Mouse (Mus musculus): ENCODE measurements around the gene Kcng4. TPM values are rescaled to one million over a fixed set of nuclear protein-coding genes. Genes with fewer than 3 reads are reported as not detected.

The Kcng4 gene
- polyA plus RNA-seq, 1 experiment: not detected

- peaks cover 5% of the 10 kb centered on the region for H3K4me1 ChIP-seq (ENCODE audit: control insufficient read depth, insufficient read depth, low read length)
- no peak overlapping the region for H3K4me3 ChIP-seq (ENCODE audit: insufficient read depth, low read depth, low read length)
- TF ChIP-seq CTCF (IDR thresholded peaks at IDR 0.05; ENCODE audit: insufficient read depth, low read depth, low read length): no peak
- H3K27ac ChIP-seq (ENCODE audit: insufficient read depth, low read depth, low read length): peak overlapping the region; percentile 61
- 31% methylated on average over 18 of the region's 18 CpGs for WGBS
These were observed 9.6 kb upstream of the Kcng4 start for GRCm38 (mm10) chr8:119644981-119645597.

- Histone ChIP-seq H3K27ac (ENCODE audit: insufficient read depth, low read depth, low read length) (0 out of 2 replicates have a peak overlapping the region, but pooled peaks have one; percentile 61), H3K4me1 (ENCODE audit: control insufficient read depth, insufficient read depth, low read length) (peaks cover 5% of the 10 kb centered on the region), H3K4me3 (ENCODE audit: insufficient read depth, low read depth, low read length) (no peak overlapping the region)
- no peak for TF ChIP-seq CTCF (IDR thresholded peaks at IDR 0.05; ENCODE audit: insufficient read depth, low read depth, low read length)
- TF ChIP-seq POLR2A (IDR thresholded peaks at IDR 0.05; ENCODE audit: insufficient read depth, low read depth, low read length): no peak
- 85% methylated on average over 17 of the region's 17 CpGs for whole genome bisulfite sequencing
These were observed 9.0 kb upstream of the Kcng4 start for GRCm38 (mm10) chr8:119644429-119644960.

GRCm38 (mm10) chr8:119642960-119643359 lies 7.5 kb upstream of the Kcng4 start:
- no peak overlapping the region for H3K4me3 ChIP-seq (ENCODE audit: insufficient read depth, low read depth, low read length)
- 88% methylated on average over 1 of the region's 1 CpGs for WGBS
- TF ChIP-seq POLR2A (IDR thresholded peaks at IDR 0.05; ENCODE audit: insufficient read depth, low read depth, low read length): no peak
- no peak for TF ChIP-seq CTCF (IDR thresholded peaks at IDR 0.05; ENCODE audit: insufficient read depth, low read depth, low read length)
- no peak overlapping the region for H3K27ac ChIP-seq (ENCODE audit: insufficient read depth, low read depth, low read length)
- H3K4me1 ChIP-seq (ENCODE audit: control insufficient read depth, insufficient read depth, low read length): peaks cover 5% of the 10 kb centered on the region

GRCm38 (mm10) chr8:119641058-119641457 lies 5.6 kb upstream of the Kcng4 start:
- TF ChIP-seq CTCF (IDR thresholded peaks at IDR 0.05; ENCODE audit: insufficient read depth, low read depth, low read length) (no peak), POLR2A (IDR thresholded peaks at IDR 0.05; ENCODE audit: insufficient read depth, low read depth, low read length) (no peak)
- Histone ChIP-seq H3K4me3 (ENCODE audit: insufficient read depth, low read depth, low read length) (no peak overlapping the region), H3K27ac (ENCODE audit: insufficient read depth, low read depth, low read length) (no peak overlapping the region), H3K4me1 (ENCODE audit: control insufficient read depth, insufficient read depth, low read length) (peaks cover 7% of the 10 kb centered on the region)
- WGBS: 83% methylated on average over 5 of the region's 5 CpGs

- TF ChIP-seq POLR2A (IDR thresholded peaks at IDR 0.05; ENCODE audit: insufficient read depth, low read depth, low read length): no peak
- TF ChIP-seq CTCF (IDR thresholded peaks at IDR 0.05; ENCODE audit: insufficient read depth, low read depth, low read length): no peak
- H3K4me3 ChIP-seq (ENCODE audit: insufficient read depth, low read depth, low read length): no peak overlapping the region
- peaks cover 10% of the 10 kb centered on the region for H3K4me1 ChIP-seq (ENCODE audit: control insufficient read depth, insufficient read depth, low read length)
- WGBS: 56% methylated on average over 7 of the region's 7 CpGs
- H3K27ac ChIP-seq (ENCODE audit: insufficient read depth, low read depth, low read length): no peak overlapping the region
These were observed 4.3 kb upstream of the Kcng4 start for GRCm38 (mm10) chr8:119639798-119640197.

GRCm38 (mm10) chr8:119638261-119638660 lies 2.8 kb upstream of the Kcng4 start:
- WGBS: 67% methylated on average over 6 of the region's 6 CpGs

GRCm38 (mm10) chr8:119637381-119637780 lies 1.9 kb upstream of the Kcng4 start:
- WGBS: 96% methylated on average over 4 of the region's 4 CpGs
- TF ChIP-seq POLR2A (IDR thresholded peaks at IDR 0.05; ENCODE audit: insufficient read depth, low read depth, low read length) (no peak), CTCF (IDR thresholded peaks at IDR 0.05; ENCODE audit: insufficient read depth, low read depth, low read length) (no peak)
- Histone ChIP-seq H3K4me3 (ENCODE audit: insufficient read depth, low read depth, low read length) (no peak overlapping the region), H3K27ac (ENCODE audit: insufficient read depth, low read depth, low read length) (no peak overlapping the region), H3K4me1 (ENCODE audit: control insufficient read depth, insufficient read depth, low read length) (peaks cover 10% of the 10 kb centered on the region)

More at GRCm38 (mm10) chr8:119638261-119638660, 2.8 kb upstream of the Kcng4 start:
- no peak overlapping the region for H3K4me3 ChIP-seq (ENCODE audit: insufficient read depth, low read depth, low read length)
- TF ChIP-seq POLR2A (IDR thresholded peaks at IDR 0.05; ENCODE audit: insufficient read depth, low read depth, low read length): no peak
- TF ChIP-seq CTCF (IDR thresholded peaks at IDR 0.05; ENCODE audit: insufficient read depth, low read depth, low read length): no peak
- peaks cover 10% of the 10 kb centered on the region for H3K4me1 ChIP-seq (ENCODE audit: control insufficient read depth, insufficient read depth, low read length)
- H3K27ac ChIP-seq (ENCODE audit: insufficient read depth, low read depth, low read length): no peak overlapping the region

GRCm38 (mm10) chr8:119636766-119637165 lies 1.3 kb upstream of the Kcng4 start:
- peaks cover 10% of the 10 kb centered on the region for H3K4me1 ChIP-seq (ENCODE audit: control insufficient read depth, insufficient read depth, low read length)

GRCm38 (mm10) chr8:119635958-119636357 lies 478 bp upstream of the Kcng4 start:
- H3K4me1 ChIP-seq (ENCODE audit: control insufficient read depth, insufficient read depth, low read length): peaks cover 10% of the 10 kb centered on the region
- TF ChIP-seq POLR2A (IDR thresholded peaks at IDR 0.05; ENCODE audit: insufficient read depth, low read depth, low read length) (no peak), CTCF (IDR thresholded peaks at IDR 0.05; ENCODE audit: insufficient read depth, low read depth, low read length) (no peak)
- 0 out of 2 replicates have a peak overlapping the region, but pooled peaks have one; percentile 14 for H3K27ac ChIP-seq (ENCODE audit: insufficient read depth, low read depth, low read length)
- WGBS: 75% methylated on average over 2 of the region's 2 CpGs
- no peak overlapping the region for H3K4me3 ChIP-seq (ENCODE audit: insufficient read depth, low read depth, low read length)

More at GRCm38 (mm10) chr8:119636766-119637165, 1.3 kb upstream of the Kcng4 start:
- TF ChIP-seq POLR2A (IDR thresholded peaks at IDR 0.05; ENCODE audit: insufficient read depth, low read depth, low read length) (no peak), CTCF (IDR thresholded peaks at IDR 0.05; ENCODE audit: insufficient read depth, low read depth, low read length) (no peak)
- Histone ChIP-seq H3K27ac (ENCODE audit: insufficient read depth, low read depth, low read length) (no peak overlapping the region), H3K4me3 (ENCODE audit: insufficient read depth, low read depth, low read length) (no peak overlapping the region)
- WGBS: 79% methylated on average over 7 of the region's 7 CpGs
